ENCODE assay signal across 8 mouse cellular contexts in genomic region chr11:89978353-89978831, GRCm38 (mm10). TPM values are rescaled to one million over a fixed set of nuclear protein-coding genes. Genes with fewer than 3 reads are reported as not detected.
DNase-seq lines count a peak whose midpoint lies in the region; ATAC-seq and TF ChIP-seq lines count a peak whose summit lies in the region.

No protein-coding gene starts in this region.

- no peak for TF ChIP-seq EP300 in liver, postnatal 0 days (IDR thresholded peaks at IDR 0.05; ENCODE audit: low read depth)
- TF ChIP-seq EP300 in lung, postnatal 0 days (IDR thresholded peaks at IDR 0.05): peak; percentile 84

- H3K36me3 ChIP-seq in liver, postnatal 0 days (replicated peaks; ENCODE audit: insufficient read depth, low read length): no peaks in the 10 kb centered on the region
- no peaks in the 10 kb centered on the region for H3K36me3 ChIP-seq in liver, embryonic 11.5 days (ENCODE audit: control insufficient read depth, insufficient read depth, low read length)
- H3K36me3 ChIP-seq in hindbrain, embryonic 16.5 days (ENCODE audit: control insufficient read depth, insufficient read depth, low read length): no peaks in the 10 kb centered on the region
- no peaks in the 10 kb centered on the region for H3K36me3 ChIP-seq in lung, postnatal 0 days (ENCODE audit: insufficient read depth, low read length)
- H3K36me3 ChIP-seq in thymus, adult 2 months (ENCODE audit: control insufficient read depth, insufficient read depth, low read length): no peaks in the 10 kb centered on the region

- no peak overlapping the region for H3K4me3 ChIP-seq in liver, postnatal 0 days (ENCODE audit: low read depth, low read length)
- no peak overlapping the region for H3K4me3 ChIP-seq in liver, embryonic 11.5 days (ENCODE audit: low read depth, low read length)
- no peak overlapping the region for H3K4me3 ChIP-seq in hindbrain, embryonic 16.5 days (ENCODE audit: low read length)
- H3K4me3 ChIP-seq in lung, postnatal 0 days (ENCODE audit: low read depth, low read length): no peak overlapping the region
- no peak overlapping the region for H3K4me3 ChIP-seq in thymus, adult 2 months (ENCODE audit: control insufficient read depth, insufficient read depth, low read length)

- H3K9me3 ChIP-seq in liver, postnatal 0 days (ENCODE audit: low read length): no peaks in the 10 kb centered on the region
- no peaks in the 10 kb centered on the region for H3K9me3 ChIP-seq in liver, embryonic 11.5 days (ENCODE audit: control insufficient read depth, low read length)
- H3K9me3 ChIP-seq in hindbrain, embryonic 16.5 days (ENCODE audit: control insufficient read depth, low read length): no peaks in the 10 kb centered on the region
- H3K9me3 ChIP-seq in lung, postnatal 0 days (ENCODE audit: low read length): no peaks in the 10 kb centered on the region

- ATAC-seq in liver, postnatal 0 days: peak; percentile 38
- ATAC-seq in liver, embryonic 11.5 days (replicated peaks; ENCODE audit: low FRiP score): no peak
- ATAC-seq in hindbrain, embryonic 16.5 days: peak; percentile 67
- peak; percentile 89 for ATAC-seq in lung, postnatal 0 days
- ATAC-seq in megakaryocyte-erythroid progenitor cell, adult 5-6 weeks (replicated peaks; ENCODE audit: low FRiP score, low TSS enrichment, poor library complexity, severe bottlenecking): no peak

- H3K4me1 ChIP-seq in liver, postnatal 0 days (ENCODE audit: insufficient read depth): no peaks in the 10 kb centered on the region; the same call in 1 of the 2 replicates
- H3K4me1 ChIP-seq in liver, embryonic 11.5 days (replicated peaks; ENCODE audit: control insufficient read depth, insufficient read depth, low read length): no peaks in the 10 kb centered on the region; the same call in 1 of the 2 replicates
- peaks cover 11% of the 10 kb centered on the region for H3K4me1 ChIP-seq in hindbrain, embryonic 16.5 days (ENCODE audit: control insufficient read depth, insufficient read depth, low read depth, low read length)
- peaks cover 3% of the 10 kb centered on the region; the same call in 1 of the 2 replicates for H3K4me1 ChIP-seq in lung, postnatal 0 days (ENCODE audit: insufficient read depth, low read depth, low read length)
- no peaks in the 10 kb centered on the region for H3K4me1 ChIP-seq in thymus, adult 2 months (replicated peaks; ENCODE audit: control insufficient read depth, insufficient read depth, low read length)

- WGBS in liver, postnatal 0 days (ENCODE audit: insufficient replicate concordance): 23% methylated on average over 11 of the region's 11 CpGs
- WGBS in liver, embryonic 11.5 days: 22% methylated on average over 11 of the region's 11 CpGs
- WGBS in hindbrain, embryonic 16.5 days: 20% methylated on average over 11 of the region's 11 CpGs
- 11% methylated on average over 11 of the region's 11 CpGs for WGBS in lung, postnatal 0 days
- WGBS in thymus, adult 2 months: 54% methylated on average over 11 of the region's 11 CpGs

- no peak for DNase-seq in liver, postnatal 0 days
- no peak for DNase-seq in liver, embryonic 11.5 days (ENCODE audit: low spot score)
- DNase-seq in gastrocnemius, adult 18-20 months (ENCODE audit: low spot score): peak; percentile 45
- DNase-seq in lung, postnatal 0 days (ENCODE audit: low spot score): peak; percentile 80
- DNase-seq in spleen, postnatal 10 days (ENCODE audit: low spot score in 2 of 2): no peak
- no peak for DNase-seq in thymus, adult 2 months

- no peak for TF ChIP-seq POLR2A in thymus, adult 2 months (IDR thresholded peaks at IDR 0.05; ENCODE audit: control insufficient read depth, extremely low read depth, insufficient read depth, low read length, poor library complexity)

- H3K27me3 ChIP-seq in liver, postnatal 0 days (ENCODE audit: insufficient read depth, low read length): no peaks in the 10 kb centered on the region
- H3K27me3 ChIP-seq in liver, embryonic 11.5 days (replicated peaks; ENCODE audit: control insufficient read depth, insufficient read depth, low read length): no peaks in the 10 kb centered on the region
- no peaks in the 10 kb centered on the region for H3K27me3 ChIP-seq in hindbrain, embryonic 16.5 days (replicated peaks; ENCODE audit: control insufficient read depth, insufficient read depth, low read length)
- H3K27me3 ChIP-seq in lung, postnatal 0 days (replicated peaks; ENCODE audit: insufficient read depth, low read length): no peaks in the 10 kb centered on the region
- no peaks in the 10 kb centered on the region for H3K27me3 ChIP-seq in thymus, adult 2 months (ENCODE audit: control insufficient read depth, insufficient read depth, low read length)

- H3K4me2 ChIP-seq in liver, postnatal 0 days (ENCODE audit: low read depth, low read length): no peak overlapping the region
- no peak overlapping the region for H3K4me2 ChIP-seq in liver, embryonic 11.5 days
- peak overlapping the region; percentile 21; the same call in 1 of the 2 replicates for H3K4me2 ChIP-seq in hindbrain, embryonic 16.5 days (ENCODE audit: low read length)
- no peak overlapping the region; the same call in 1 of the 2 replicates for H3K4me2 ChIP-seq in lung, postnatal 0 days (replicated peaks; ENCODE audit: low read depth, low read length)

- no peak overlapping the region for H3K9ac ChIP-seq in liver, postnatal 0 days (replicated peaks)
- no peak overlapping the region for H3K9ac ChIP-seq in liver, embryonic 11.5 days (ENCODE audit: low read depth, low read length)
- no peak overlapping the region for H3K9ac ChIP-seq in hindbrain, embryonic 16.5 days (ENCODE audit: low read depth, low read length)
- no peak overlapping the region for H3K9ac ChIP-seq in lung, postnatal 0 days (replicated peaks; ENCODE audit: low read depth)

- H3K27ac ChIP-seq in liver, postnatal 0 days (ENCODE audit: low read depth): no peak overlapping the region
- H3K27ac ChIP-seq in liver, embryonic 11.5 days (ENCODE audit: low read depth, low read length): no peak overlapping the region
- no peak overlapping the region for H3K27ac ChIP-seq in hindbrain, embryonic 16.5 days (ENCODE audit: low read depth, low read length)
- peak overlapping the region; percentile 74 for H3K27ac ChIP-seq in lung, postnatal 0 days (ENCODE audit: low read length)
- no peak overlapping the region for H3K27ac ChIP-seq in thymus, adult 2 months (ENCODE audit: control insufficient read depth, insufficient read depth, low read length)

- no peak for TF ChIP-seq CTCF in liver, postnatal 0 days (IDR thresholded peaks at IDR 0.05; ENCODE audit: low read depth)
- no peak for TF ChIP-seq CTCF in lung, postnatal 0 days (IDR thresholded peaks at IDR 0.05)
- no peak for TF ChIP-seq CTCF in thymus, adult 2 months (IDR thresholded peaks at IDR 0.05; ENCODE audit: borderline replicate concordance, control insufficient read depth, extremely low read depth, insufficient read depth, low read length, poor library complexity)

RNA-seq across cellular contexts. Expression of gene Pctp, which starts 24.3 kb away (rescaled TPM):
- 67.2 and 68.4 TPM in 2 replicates for polyA plus RNA-seq in liver, postnatal 0 days (2015; fragmentation: Nextera tagmentation; extraction: Ambion mirVana)
- polyA plus RNA-seq in liver, embryonic 11.5 days (2014; fragmentation: Nextera tagmentation; extraction: Ambion mirVana): 13.9 and 14.5 TPM in 2 replicates
- total RNA-seq in gastrocnemius, adult 18-20 months (2021): 1 to 10 TPM; 3.4 to 3.8 TPM
- polyA plus RNA-seq in hindbrain, embryonic 16.5 days (2015; fragmentation: Nextera tagmentation; extraction: Ambion mirVana): 0.78 and 1.5 TPM in 2 replicates
- polyA plus RNA-seq in lung, postnatal 0 days (2015; fragmentation: Nextera tagmentation; extraction: Ambion mirVana): 11.0 and 11.5 TPM in 2 replicates
- total RNA-seq in megakaryocyte-erythroid progenitor cell, adult 5-6 weeks (2014; fragmentation: Nextera tagmentation): 6.8 and 14.9 TPM in 2 replicates
- total RNA-seq in megakaryocyte-erythroid progenitor cell, adult 5-6 weeks (2017): 17.6 and 19.6 TPM in 2 replicates
- polyA plus RNA-seq in thymus, adult 2 months (2012; rRNA removed): 0.80 and 0.97 TPM in 2 replicates

RNA-seq across cellular contexts. Expression of gene Tmem100, which starts 51.8 kb away (rescaled TPM):
- 0.99 and 1.2 TPM in 2 replicates for polyA plus RNA-seq in liver, postnatal 0 days (2015; fragmentation: Nextera tagmentation; extraction: Ambion mirVana)
- 1.3 and 1.5 TPM in 2 replicates for polyA plus RNA-seq in liver, embryonic 11.5 days (2014; fragmentation: Nextera tagmentation; extraction: Ambion mirVana)
- total RNA-seq in gastrocnemius, adult 18-20 months (2021): 10 to 100 TPM; 11.9 to 18.9 TPM
- 15.0 and 19.4 TPM in 2 replicates for polyA plus RNA-seq in hindbrain, embryonic 16.5 days (2015; fragmentation: Nextera tagmentation; extraction: Ambion mirVana)
- 266 and 283 TPM in 2 replicates for polyA plus RNA-seq in lung, postnatal 0 days (2015; fragmentation: Nextera tagmentation; extraction: Ambion mirVana)
- not detected in 2 replicates for total RNA-seq in megakaryocyte-erythroid progenitor cell, adult 5-6 weeks (2014; fragmentation: Nextera tagmentation)
- not detected in 2 replicates for total RNA-seq in megakaryocyte-erythroid progenitor cell, adult 5-6 weeks (2017)
- polyA plus RNA-seq in thymus, adult 2 months (2012; rRNA removed): 0.52 and 1.6 TPM in 2 replicates

Comparison
In these comparisons a context has a peak if more than half of its experiments do, and no peak if none do; other contexts are left out.
1. ATAC-seq: peak in liver, postnatal 0 days (single experiment), hindbrain, embryonic 16.5 days (single experiment) and lung, postnatal 0 days (single experiment); none in liver, embryonic 11.5 days (single experiment) and megakaryocyte-erythroid progenitor cell, adult 5-6 weeks (single experiment).
2. DNase-seq: peak in gastrocnemius, adult 18-20 months (single experiment) and lung, postnatal 0 days (single experiment); none in liver, postnatal 0 days (single experiment), liver, embryonic 11.5 days (single experiment), spleen, postnatal 10 days (0 of 2) and thymus, adult 2 months (single experiment).
3. RNA of gene Tmem100, which starts 51.8 kb away (polyA plus RNA-seq): 266 to 283 TPM in lung, postnatal 0 days; 15.0 to 19.4 TPM in hindbrain, embryonic 16.5 days, 0.52 to 1.6 TPM in thymus, adult 2 months, 1.3 to 1.5 TPM in liver, embryonic 11.5 days and 0.99 to 1.2 TPM in liver, postnatal 0 days; every median in the first group is over 10 times any median in the second.